Mouse (Mus musculus) embryonic facial prominence, embryonic 10.5 days (tissue): ENCODE data around the gene Pde4d. TPM values are rescaled to one million over a fixed set of nuclear protein-coding genes. Genes with fewer than 3 reads are reported as not detected.

Source experiments
- DNase-seq: peaks from one replicate; pipeline ENCODE4 v3.0.0-alpha.2; 2017; ENCODE audit warnings: low spot score
- H3K27ac ChIP-seq: fragments of 300-500 bp; sonication (generic); replicated peaks from 2 replicates; pipeline ENCODE4 v1.5.1; 2016; ENCODE audit warnings: mild to moderate bottlenecking
- H3K27me3 ChIP-seq: fragments of 300-500 bp; sonication (generic); replicated peaks from 2 replicates; pipeline ENCODE4 v1.6.1; 2016; ENCODE audit warnings: low read depth, mild to moderate bottlenecking; ENCODE audit not compliant: poor library complexity, severe bottlenecking
- H3K36me3 ChIP-seq: fragments of 300-500 bp; sonication (generic); replicated peaks from 2 replicates; pipeline ENCODE4 v1.6.1; 2016; ENCODE audit warnings: mild to moderate bottlenecking, moderate library complexity
- H3K4me1 ChIP-seq: fragments of 300-500 bp; sonication (generic); 2 replicates; pipeline ENCODE4 v1.6.1; 2016
- H3K4me3 ChIP-seq: fragments of 300-500 bp; sonication (generic); 2 replicates; pipeline ENCODE4 v1.5.1; 2016; ENCODE audit warnings: mild to moderate bottlenecking, moderate library complexity
- H3K9me3 ChIP-seq: fragments of 300-500 bp; sonication (generic); 2 replicates; pipeline ENCODE4 v1.6.1; 2016; ENCODE audit warnings: mild to moderate bottlenecking
- WGBS: fragments of 180-500 bp; shearing (Covaris S2); methylation state at CpG from one replicate; pipeline ENCODE4 v1.1.7; 2016; 5-methylcytosine and 5-hydroxymethylcytosine counted together
- polyA plus RNA-seq: library from polyadenylated mRNA; unstranded; fragments of >200 nt; fragmentation: Nextera tagmentation; extraction: Ambion mirVana; gene quantifications from 2 replicates; pipeline ENCODE4 v1.2.1, GENCODE M21; 2016

The Pde4d gene
- polyA plus RNA-seq, 1 experiment from 2014 or later, result 19.7 TPM

DNA sequence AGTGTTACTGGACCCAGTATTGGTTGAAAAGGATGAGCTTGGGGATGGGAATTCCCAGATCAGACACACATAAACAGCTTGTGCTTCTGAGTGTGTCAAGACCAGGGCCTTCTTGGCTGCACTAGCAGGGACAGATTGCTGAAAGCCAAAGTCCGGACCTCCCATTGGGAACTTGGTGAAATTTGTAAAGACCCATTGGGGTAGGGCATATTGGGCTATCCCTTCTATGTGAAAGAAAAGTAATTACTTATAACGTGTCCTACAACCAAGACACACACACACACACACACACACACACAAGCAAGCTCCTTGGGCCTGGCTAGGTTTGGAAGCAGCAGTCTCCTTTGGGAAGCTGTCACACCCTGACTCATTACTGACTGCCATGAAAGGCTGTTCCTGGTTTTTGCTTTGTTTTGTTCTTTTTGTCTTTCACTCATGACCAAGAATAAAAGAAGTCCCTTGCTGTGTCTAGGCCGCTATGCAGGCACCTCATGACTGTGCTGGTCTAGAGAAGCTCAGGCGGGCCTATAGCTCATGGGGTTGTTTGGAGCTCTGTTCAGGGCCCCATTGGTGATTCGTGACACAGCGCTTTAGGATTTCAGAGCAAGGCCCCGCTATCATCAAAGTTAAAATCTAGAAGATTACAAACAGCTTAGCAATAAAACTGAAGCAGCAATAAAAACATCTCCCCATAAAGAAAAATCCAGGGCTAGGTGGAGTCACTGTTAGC, 1495.2 kb downstream of the Pde4d start:
- Histone ChIP-seq H3K4me1 (no peaks in the 10 kb centered on the region), H3K27me3 (no peaks in the 10 kb centered on the region), H3K4me3 (no peak overlapping the region), H3K27ac (no peak overlapping the region), H3K9me3 (no peaks in the 10 kb centered on the region), H3K36me3 (peaks cover 74% of the 10 kb centered on the region)
- DNase-seq, result no peak
- WGBS, result 91% methylated on average over 7 of the region's 7 CpGs

DNA sequence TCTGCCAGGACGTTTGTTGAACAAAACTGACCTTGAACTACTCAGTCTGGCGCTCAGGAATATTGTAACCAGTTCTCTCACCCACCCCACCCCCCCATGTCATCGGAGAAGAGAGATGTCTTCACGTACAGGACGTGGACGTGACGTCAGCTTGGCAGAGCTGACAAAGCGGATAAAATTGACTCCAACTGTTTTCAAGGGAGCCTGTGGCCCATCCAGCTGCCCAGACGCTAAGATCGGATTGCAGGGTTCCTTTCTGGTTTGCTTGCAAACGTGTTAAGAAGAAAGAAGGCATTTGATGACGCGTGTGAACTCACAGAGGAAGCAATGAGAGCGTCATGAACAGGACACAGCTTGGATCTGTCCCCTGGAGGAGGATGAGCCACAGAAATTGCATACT, 1501.7 kb downstream of the Pde4d start:
- Histone ChIP-seq H3K4me3 (no peak overlapping the region), H3K27me3 (no peaks in the 10 kb centered on the region), H3K4me1 (no peaks in the 10 kb centered on the region), H3K27ac (no peak overlapping the region), H3K9me3 (no peaks in the 10 kb centered on the region), H3K36me3 (peaks cover 72% of the 10 kb centered on the region)
- peak; percentile 15 for DNase-seq
- 67% methylated on average over 14 of the region's 14 CpGs for WGBS

DNA sequence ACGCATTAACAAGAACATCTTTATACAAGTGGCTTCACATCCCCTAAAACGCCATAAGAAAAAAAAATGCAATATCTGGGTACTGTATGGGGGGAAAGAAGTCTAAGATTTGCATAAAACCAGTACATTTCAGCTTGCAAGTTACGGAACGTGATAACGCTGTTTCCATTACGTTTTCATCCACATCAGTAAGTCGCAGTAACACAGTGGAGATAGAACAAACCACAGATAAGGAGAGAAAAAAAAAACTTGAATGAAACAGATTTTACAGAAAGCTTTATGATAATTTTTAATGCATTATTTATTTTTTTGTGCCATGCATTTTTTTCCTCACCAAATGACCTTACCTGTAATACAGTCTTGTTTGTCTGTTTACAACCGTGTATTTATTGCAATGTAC, 1504.4 kb downstream of the Pde4d start:
- 94% methylated on average over 8 of the region's 8 CpGs for WGBS
- H3K4me1 ChIP-seq, result 0 out of 2 replicates have a peak, but pooled peaks cover 5% of the 10 kb centered on the region
- H3K27ac ChIP-seq, result no peak overlapping the region
- no peaks in the 10 kb centered on the region for H3K9me3 ChIP-seq
- H3K4me3 ChIP-seq, result no peak overlapping the region
- no peak for DNase-seq
- H3K36me3 ChIP-seq, result peaks cover 49% of the 10 kb centered on the region
- H3K27me3 ChIP-seq, result no peaks in the 10 kb centered on the region

DNA sequence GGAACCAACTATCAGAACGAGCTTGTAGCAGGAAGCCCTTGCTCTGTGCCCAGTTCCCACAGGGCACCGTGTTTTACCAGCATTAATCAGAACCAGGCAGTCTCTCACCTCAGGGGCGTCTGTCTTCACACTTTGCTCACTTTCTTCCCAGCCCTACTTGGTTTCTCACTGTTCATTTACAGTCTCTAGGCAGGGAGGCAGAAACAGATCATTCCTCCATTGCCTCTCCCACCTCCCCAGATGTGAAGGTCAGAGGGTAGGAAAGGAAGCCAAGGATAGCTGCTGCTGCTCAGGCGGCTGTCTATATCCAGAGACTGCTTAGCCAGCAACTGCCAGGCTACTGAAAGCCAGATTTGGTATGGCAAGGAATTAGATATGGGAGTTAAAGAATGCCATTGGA, 1508.2 kb downstream of the Pde4d start:
- no peaks in the 10 kb centered on the region for H3K27me3 ChIP-seq
- DNase-seq, result no peak
- no peak overlapping the region for H3K27ac ChIP-seq
- H3K4me1 ChIP-seq, result 0 out of 2 replicates have a peak, but pooled peaks cover 5% of the 10 kb centered on the region
- H3K36me3 ChIP-seq, result peaks cover 12% of the 10 kb centered on the region
- WGBS, result 53% methylated on average over 4 of the region's 4 CpGs
- no peaks in the 10 kb centered on the region for H3K9me3 ChIP-seq
- H3K4me3 ChIP-seq, result no peak overlapping the region

DNA sequence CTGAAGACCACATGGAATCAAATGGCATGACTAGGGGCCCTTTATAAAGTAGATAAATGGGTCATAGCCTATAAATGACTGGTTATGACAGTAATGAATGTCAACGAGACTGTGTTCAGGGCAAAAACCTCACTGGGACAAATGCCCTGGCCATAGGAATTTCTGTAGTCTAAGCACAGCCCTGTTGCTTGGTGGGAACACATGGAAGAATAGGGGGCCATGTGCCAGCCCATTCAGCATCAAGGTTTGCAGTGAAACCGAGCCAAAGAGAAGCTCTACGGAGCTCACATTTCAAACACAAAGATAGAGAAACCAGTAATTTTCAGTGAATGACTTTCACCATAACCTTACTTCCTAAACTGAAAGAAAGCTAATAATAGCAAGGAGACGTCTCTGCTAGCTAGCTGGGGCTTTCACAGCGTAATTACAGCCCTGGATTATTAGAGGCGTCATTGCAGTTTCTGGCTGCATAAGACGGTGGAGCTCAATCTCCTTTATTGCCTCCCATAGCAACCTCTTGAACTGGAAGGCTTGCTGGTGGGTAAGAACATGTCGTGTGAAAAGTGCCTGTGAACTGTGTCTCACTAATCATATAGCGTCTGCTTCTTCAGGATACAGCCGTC, 1533.2 kb downstream of the Pde4d start:
- H3K9me3 ChIP-seq, result no peaks in the 10 kb centered on the region
- 75% methylated on average over 10 of the region's 10 CpGs for WGBS
- H3K27ac ChIP-seq, result no peak overlapping the region
- H3K4me1 ChIP-seq, result no peaks in the 10 kb centered on the region
- H3K4me3 ChIP-seq, result no peak overlapping the region
- no peaks in the 10 kb centered on the region for H3K36me3 ChIP-seq
- no peaks in the 10 kb centered on the region for H3K27me3 ChIP-seq
- no peak for DNase-seq

DNA sequence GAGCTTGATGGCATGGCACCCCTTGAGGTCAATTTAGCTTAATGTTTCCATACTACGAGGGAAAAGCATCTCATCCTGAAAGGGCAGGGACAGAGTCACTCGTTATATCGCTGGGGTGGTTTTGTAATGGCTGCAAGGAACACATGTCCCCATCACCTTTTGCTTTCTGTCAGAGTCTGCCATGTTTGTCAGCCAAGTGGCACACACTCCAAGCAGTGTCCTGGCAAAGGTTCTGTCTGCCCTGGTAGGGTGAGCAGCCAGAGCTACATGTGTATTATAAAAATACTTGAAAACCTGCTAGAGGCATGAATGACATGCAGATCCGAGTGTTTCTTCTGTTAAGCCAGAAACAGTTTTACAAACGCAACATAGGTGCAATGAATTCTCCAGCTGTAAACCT, 1535.7 kb downstream of the Pde4d start:
- Histone ChIP-seq H3K27ac (no peak overlapping the region), H3K27me3 (no peaks in the 10 kb centered on the region), H3K36me3 (no peaks in the 10 kb centered on the region), H3K4me3 (no peak overlapping the region), H3K9me3 (no peaks in the 10 kb centered on the region), H3K4me1 (no peaks in the 10 kb centered on the region)
- no peak for DNase-seq
- WGBS, result 90% methylated on average over 5 of the region's 5 CpGs

DNA sequence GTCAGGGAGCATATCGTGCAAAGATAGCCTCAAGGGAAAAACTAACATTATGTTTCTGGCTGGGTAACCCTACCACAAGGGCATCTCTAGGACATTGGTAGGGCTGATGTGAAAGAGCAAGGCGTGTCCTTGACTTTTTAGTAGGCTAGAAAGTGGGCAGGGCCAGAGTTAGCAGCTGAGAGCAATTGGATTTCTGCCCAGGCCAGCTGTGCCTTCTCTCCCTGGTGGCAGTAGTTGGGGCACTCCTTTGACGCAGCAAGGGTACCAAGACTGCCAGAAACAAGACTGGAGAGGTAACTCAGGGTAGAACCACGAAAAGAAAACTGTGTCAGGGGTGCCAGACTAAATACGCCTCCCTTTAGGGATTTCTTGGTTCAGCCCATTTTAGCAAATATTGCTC, 1536.1 kb downstream of the Pde4d start:
- Histone ChIP-seq H3K4me1 (no peaks in the 10 kb centered on the region), H3K36me3 (no peaks in the 10 kb centered on the region), H3K4me3 (no peak overlapping the region), H3K27me3 (no peaks in the 10 kb centered on the region), H3K9me3 (no peaks in the 10 kb centered on the region), H3K27ac (no peak overlapping the region)
- no peak for DNase-seq
- 78% methylated on average over 5 of the region's 5 CpGs for WGBS

DNA sequence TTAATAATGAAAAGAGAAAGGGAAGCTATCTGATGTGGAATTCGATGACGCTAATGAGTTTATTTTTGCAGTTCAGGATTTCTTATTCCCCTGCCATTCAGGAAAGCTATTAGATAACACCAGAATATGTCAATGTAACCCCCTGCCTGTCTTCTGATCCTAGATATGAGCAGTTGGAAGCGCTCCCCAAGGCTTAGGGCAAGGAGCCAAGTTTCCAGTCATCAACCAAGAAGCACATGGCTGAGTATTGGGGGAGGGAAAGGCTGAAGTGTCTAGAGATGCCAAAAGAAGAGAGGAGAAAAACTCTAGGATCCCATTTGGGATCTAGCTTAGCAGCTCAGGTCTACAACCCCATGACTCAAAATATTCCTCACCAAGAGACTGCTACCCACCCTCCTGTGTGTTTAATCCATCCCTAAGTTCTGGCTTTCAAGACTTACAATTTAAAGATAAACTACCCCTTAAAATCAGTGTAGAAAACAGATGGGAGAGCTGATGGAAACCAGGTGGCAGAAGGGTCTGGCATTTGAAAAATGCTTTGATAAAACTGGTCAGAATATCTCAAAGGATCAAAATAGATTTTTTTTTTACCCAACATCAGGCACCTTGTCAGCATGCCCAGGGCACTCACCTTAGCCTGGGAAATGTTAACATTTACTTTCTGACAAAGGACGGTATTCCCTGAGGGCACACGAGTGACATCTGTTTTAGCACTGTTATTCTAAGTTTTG, 1543.2 kb downstream of the Pde4d start:
- peak; percentile 34 for DNase-seq
- no peaks in the 10 kb centered on the region for H3K9me3 ChIP-seq
- H3K36me3 ChIP-seq, result no peaks in the 10 kb centered on the region
- WGBS, result 71% methylated on average over 5 of the region's 5 CpGs
- H3K4me3 ChIP-seq, result no peak overlapping the region
- H3K4me1 ChIP-seq, result peaks cover 24% of the 10 kb centered on the region
- H3K27ac ChIP-seq, result no peak overlapping the region
- no peaks in the 10 kb centered on the region for H3K27me3 ChIP-seq

DNA sequence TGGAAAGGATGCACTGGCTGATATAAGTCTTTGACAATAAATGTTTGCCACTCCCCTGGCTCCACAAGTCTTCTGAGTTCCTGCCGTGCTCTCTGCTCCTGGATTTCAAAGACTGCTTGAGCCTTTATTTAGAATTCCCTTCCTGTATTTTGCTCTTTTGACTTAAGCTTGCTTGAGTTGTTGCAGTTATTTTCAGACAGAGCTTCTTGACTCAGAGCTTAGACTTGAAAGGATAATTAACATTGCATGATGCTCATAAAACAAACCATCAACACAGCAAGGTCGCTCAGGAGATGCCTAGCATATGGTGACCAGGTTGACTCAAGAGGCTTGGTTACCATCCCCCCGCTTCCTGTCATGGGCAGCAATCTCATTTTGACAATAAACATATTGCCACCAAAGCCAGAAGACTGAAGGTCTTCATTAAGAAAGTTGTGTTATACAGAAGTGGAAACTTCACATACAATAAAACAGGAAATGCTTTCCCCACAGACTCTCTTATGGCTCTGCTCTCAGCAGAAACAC, 1544.6 kb downstream of the Pde4d start:
- no peaks in the 10 kb centered on the region for H3K36me3 ChIP-seq
- H3K9me3 ChIP-seq, result no peaks in the 10 kb centered on the region
- DNase-seq, result peak; percentile 22
- H3K4me3 ChIP-seq, result no peak overlapping the region
- WGBS, result 71% methylated on average over 3 of the region's 3 CpGs
- H3K27ac ChIP-seq, result no peak overlapping the region; the same call in 1 of the 2 replicates
- no peaks in the 10 kb centered on the region for H3K27me3 ChIP-seq
- H3K4me1 ChIP-seq, result peaks cover 24% of the 10 kb centered on the region

DNA sequence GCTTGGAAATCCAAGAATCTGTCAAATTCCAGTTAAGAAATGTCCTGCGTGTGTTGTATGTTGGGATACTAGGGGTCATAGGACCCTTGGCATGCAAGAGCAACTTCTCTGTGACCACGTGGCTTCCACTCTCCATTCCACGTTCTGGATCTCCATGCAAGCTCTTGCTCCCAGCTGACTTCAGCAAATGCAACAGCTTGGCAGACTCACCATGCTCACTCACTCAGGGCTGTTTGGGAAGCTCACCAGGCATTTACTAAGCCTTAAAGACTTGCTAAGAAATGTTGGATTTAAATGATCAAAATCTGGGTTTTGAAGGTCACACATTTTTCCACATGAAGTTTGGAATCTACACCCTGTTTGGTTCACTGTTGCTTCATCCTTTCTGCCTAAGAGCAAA, 1552.3 kb downstream of the Pde4d start:
- H3K27me3 ChIP-seq, result peaks cover 22% of the 10 kb centered on the region
- H3K9me3 ChIP-seq, result no peaks in the 10 kb centered on the region
- no peak overlapping the region for H3K27ac ChIP-seq
- peaks cover 9% of the 10 kb centered on the region; the same call in 1 of the 2 replicates for H3K4me1 ChIP-seq
- 90% methylated on average over 3 of the region's 3 CpGs for WGBS
- H3K36me3 ChIP-seq, result no peaks in the 10 kb centered on the region
- no peak overlapping the region for H3K4me3 ChIP-seq
- DNase-seq, result no peak
